Mouse (Mus musculus) left cerebral cortex, adult 18-20 months (tissue): ENCODE results near the gene Fchsd2. TPM values are rescaled to one million over a fixed set of nuclear protein-coding genes. Genes with fewer than 3 reads are reported as not detected.

Source experiments
- DNase-seq, 2 experiments: peaks; one replicate each; pipeline ENCODE4 v3.0.0; 2021 to 2022; ENCODE audit warnings: low spot score in 2 of 2, mixed read lengths in 1 of 2
- total RNA-seq, 2 experiments: library from RNA; stranded (reverse); gene quantifications; 2 replicates each; pipeline ENCODE4 v1.2.3; 2021

Gene Fchsd2
- total RNA-seq, 2 experiments from 2014 or later, result 38.2 to 40.2 TPM

- DNase-seq, result no peak
These were observed 218.4 kb downstream of the Fchsd2 start for GRCm38 (mm10) chr7:101311061-101311460.

DNA sequence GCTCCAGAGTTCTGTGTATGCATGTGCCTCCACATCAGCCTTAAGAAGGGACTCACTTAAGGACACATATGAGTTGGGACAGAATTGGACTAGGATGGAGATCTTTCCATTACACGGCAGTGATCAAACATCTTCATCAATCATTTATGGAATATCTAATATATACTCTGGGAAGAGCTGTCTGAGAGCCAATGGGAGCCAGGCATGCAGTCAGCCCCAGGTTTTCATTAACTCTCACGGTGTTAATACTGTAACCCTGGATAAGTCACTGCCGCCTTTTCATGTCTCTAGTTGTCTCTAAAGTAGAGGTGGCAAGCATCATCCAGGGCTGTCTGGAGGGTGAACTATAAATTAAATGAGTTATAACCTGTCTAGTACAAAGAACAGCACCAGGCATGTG lies 220.4 kb downstream of the Fchsd2 start:
- DNase-seq, result no peak

DNA sequence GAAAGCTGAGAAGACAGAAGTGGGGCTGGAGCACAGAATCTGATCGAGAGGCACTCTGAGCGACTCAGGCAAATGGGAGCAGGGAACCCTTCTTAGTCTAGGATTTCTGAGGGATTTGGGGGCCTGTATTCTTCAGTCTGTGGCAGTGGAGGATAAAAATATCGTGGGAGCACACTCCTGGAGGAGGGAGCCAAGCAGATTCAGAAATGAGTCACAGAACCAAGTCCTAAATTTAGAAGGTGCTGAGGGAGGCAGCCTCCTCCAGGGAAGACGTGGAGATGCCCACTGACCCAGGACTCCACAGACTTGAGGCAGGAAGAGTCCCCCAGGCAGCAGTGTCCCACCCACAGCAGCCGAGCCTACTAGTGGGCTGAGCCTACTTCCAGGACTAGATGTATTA lies 221.7 kb downstream of the Fchsd2 start:
- peak; percentile 51 to 75 for DNase-seq

DNA sequence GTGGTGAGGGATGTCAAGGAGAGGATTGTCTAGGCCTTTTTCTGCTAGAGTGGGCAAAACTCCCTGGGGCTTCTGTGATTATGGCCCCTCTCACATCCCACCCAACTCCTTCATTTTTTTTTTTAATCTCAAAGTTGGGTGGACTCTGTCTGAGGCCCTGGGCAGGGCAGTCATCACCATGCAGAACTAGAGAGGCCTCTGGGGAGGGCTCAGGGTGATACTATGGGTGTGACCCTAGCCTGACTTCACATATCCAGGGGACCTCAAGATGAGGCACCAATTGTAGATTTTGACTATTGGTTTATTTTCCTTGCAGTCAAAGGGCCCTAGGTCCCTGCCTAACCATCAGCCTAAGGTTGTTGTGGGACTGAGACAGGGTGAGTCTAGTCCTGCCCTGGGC lies 223.0 kb downstream of the Fchsd2 start:
- DNase-seq, result no peak

GRCm38 (mm10) chr7:101316591-101317001 lies 223.9 kb downstream of the Fchsd2 start:
- DNase-seq, result no peak

DNA sequence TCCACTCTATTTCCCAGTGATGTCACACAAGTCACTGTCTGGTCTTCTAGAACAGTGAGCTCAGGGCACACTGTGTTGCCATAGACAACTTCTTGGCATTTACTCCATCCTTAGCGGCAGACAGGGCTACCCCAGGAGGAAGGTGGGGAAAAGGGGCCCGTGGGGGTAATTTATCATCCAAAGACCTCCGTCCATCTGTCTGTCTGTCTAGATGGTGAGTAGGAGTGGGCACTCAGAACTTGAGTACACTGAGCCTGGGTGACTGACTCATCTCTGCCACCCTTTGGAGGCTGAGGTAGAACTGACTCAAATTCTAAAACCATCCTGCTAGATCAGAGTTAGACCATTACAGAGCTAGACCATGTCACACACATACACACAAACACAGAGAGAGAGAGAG lies 224.4 kb downstream of the Fchsd2 start, which contains the start of gene Stard10:
Gene Stard10, plus strand, starts transcription at position 73 of the 400 bp plus-strand sequence.
- DNase-seq, result no peak

- DNase-seq, result no peak
These were observed 226.2 kb downstream of the Fchsd2 start for GRCm38 (mm10) chr7:101318848-101319247.

GRCm38 (mm10) chr7:101319796-101320195 lies 227.1 kb downstream of the Fchsd2 start:
- no peak for DNase-seq

DNA sequence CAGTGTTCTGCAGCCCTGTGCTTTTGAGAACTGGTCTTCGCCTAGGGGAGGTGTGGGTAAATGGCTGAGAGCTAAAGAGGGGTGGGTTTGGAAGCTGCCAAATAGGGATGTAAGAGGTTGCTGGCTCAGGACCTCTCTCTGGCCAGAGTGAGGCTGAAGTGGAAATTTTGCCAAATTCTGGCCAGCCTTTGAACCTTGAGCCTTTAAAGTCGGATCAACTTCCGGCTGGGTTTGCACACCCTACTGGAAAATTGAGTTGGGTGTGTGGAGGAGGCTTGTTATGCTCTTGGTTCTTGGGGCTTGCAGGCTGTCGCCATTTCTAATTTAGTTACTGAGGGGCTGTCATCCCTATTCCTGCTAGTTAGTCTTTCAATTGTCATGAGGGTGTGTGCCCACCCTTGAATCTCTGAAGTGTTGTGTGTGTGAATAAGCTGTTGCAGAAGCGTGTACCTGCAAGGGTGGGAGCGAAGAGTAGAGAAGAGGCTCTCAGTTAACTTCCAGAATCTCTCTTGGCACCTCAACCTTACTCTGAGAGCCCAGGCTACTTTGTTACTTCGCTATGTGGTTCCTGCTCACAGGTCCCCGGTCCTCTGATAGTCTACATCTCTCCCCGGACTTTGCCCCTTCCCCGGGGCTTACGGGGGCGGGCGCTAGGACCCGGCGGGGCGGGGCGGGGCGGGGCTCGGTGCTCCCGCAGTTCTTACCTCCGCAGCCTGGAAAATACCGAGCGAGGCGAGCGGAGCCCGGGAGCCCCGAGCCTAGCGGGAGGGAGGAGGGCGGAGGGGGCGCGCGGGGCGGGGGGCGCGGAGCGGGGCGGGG lies 227.9 kb downstream of the Fchsd2 start:
- peak in 1 of 2 experiments; percentile 53 for DNase-seq

DNA sequence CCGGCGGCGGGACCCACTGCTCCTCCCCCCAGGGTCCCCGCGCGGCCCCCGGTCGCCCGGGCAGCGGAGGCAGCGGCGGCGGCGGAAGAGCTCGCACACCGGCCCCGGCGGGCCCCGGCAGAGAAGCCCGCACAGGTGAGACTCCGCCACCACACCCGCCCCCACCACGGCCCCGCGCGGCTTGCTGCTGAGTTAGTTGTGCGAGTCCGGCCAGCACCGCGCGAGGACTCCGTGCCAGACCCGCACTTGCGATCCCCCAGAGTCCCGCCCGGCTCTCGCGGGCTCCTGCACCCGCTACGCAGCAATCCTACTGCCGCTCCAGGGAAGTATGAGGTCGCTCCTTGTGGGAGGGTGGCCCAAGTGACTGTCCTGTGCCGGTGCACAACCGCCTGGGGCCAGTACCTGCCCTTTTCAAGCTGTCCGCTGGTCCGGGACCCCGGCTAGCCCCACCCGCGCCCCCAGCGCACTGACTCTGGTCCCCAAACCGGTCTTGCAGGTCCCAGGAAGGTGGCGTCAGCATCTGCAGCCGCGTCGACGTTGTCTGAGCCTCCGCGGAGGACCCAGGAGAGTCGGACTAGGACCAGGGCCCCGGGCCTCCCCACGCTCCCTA lies 228.7 kb downstream of the Fchsd2 start:
- DNase-seq, result peak in 1 of 2 experiments; percentile 30

- no peak for DNase-seq
These were observed 230.5 kb downstream of the Fchsd2 start for GRCm38 (mm10) chr7:101323141-101323594.

GRCm38 (mm10) chr7:101324142-101324962 lies 231.7 kb downstream of the Fchsd2 start:
- no peak for DNase-seq

GRCm38 (mm10) chr7:101326006-101326405 lies 233.3 kb downstream of the Fchsd2 start:
- DNase-seq, result no peak

DNA sequence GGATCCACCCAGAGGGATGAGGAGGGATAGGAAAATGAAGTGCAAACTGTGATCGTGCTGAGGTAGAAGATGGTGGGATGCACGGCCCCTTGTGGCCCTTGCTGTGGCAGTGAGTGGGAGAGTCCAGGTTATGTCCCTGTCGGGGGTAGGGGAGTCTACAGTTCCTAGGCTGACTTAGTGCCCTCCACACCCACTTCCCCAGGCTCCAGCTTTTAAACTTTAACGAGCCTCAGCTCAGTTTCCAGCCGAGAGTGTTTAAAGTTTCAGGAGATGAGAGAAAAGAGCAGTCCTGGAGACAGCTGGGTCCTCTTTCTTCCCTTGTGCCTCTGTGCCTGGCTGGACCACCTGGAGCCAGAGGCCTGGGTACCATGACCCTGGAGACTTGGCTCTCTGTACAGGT lies 234.6 kb downstream of the Fchsd2 start:
- no peak for DNase-seq

DNA sequence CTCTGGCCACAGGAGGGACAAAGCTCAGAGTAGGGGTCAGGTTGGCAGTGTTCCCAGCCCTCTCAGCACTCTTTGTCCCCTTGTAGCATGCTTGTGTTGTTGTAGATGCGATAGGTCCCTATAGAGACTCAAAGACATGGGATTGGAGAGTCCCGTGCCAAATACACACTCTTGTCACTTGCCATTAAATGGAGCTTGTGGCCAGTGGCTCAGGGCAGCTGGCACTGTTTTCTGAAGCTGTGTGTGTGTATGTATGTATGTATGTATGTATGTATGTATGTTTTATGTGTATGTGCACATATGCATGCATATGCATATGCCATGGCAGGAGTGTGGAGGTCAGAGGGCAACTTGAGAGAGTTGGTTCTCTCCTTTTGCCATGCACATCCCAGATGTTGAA lies 235.1 kb downstream of the Fchsd2 start:
- DNase-seq, result no peak

GRCm38 (mm10) chr7:101328621-101329158 lies 236.0 kb downstream of the Fchsd2 start:
- DNase-seq, result peak; percentile 58 to 75

GRCm38 (mm10) chr7:101329606-101330005 lies 236.9 kb downstream of the Fchsd2 start:
- no peak for DNase-seq

GRCm38 (mm10) chr7:101330074-101330840 lies 237.6 kb downstream of the Fchsd2 start:
- no peak for DNase-seq

DNA sequence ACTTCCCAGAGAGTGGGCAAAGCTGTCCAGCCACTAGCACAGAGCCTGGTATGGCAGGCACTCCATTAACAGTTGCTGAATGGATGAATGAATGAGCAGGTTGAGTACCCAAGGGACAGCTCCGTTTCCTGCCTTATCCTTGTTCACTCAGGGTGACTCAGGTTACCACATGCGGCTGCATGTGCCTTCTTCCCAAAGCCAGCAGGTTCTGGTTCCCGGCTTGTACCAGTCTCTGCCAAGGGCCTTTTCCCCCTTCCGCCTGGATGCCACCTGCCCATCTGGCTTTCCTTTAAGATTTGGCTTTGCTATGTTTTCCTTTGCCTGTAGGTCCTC lies 238.1 kb downstream of the Fchsd2 start:
- DNase-seq, result no peak

DNA sequence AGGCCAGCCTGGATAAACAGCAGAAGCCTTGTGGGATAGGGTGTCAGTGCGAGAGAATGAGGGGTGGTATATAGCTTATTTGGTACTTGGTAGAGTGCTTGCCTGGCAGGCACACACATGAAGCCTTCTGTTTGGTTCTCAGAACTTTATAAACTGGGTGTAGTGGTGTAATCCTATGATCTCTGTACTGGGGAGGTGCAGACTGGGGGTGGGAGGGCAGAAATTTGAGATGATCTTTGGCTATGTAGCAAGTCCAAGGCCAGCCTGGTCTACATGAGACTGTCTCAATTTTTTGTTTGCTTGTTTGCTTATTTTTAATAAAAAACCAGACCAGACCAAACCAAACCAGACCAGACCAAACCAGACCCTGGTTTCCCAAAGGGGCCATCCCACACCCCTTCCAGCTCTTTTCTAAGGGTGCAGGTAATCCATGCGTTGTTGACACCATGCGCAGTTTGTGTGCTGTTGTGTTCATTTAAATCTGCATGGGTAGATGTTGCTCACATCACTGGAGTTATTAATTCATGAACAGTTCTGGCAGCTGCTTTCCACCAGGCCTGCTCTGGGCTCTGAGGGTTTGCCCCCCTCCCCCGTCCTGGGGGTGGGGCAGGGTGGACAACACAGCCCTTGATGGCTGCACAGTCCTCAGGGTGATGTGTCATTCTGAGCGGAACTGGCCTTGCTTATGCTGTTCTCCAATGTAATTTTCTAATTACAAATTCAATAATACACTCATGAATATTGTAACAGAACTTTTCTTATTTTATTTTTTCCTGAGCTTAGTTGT lies 239.6 kb downstream of the Fchsd2 start:
- DNase-seq, result no peak
